Mouse (Mus musculus): ENCODE measurements around the gene Nfic. TPM values are rescaled to one million over a fixed set of nuclear protein-coding genes. Genes with fewer than 3 reads are reported as not detected.

The Nfic gene
- polyA plus RNA-seq, 1 experiment from 2014 or later: 106 TPM

GRCm38 (mm10) chr10:81435436-81435835, 20.0 kb downstream of the Nfic start:
- Histone ChIP-seq H3K4me3 (ENCODE audit: low read length) (no peak overlapping the region), H3K9me3 (ENCODE audit: control insufficient read depth, low read length) (no peaks in the 10 kb centered on the region), H3K4me2 (ENCODE audit: low read depth, low read length) (no peak overlapping the region), H3K27me3 (ENCODE audit: control insufficient read depth, insufficient read depth, low read depth, low read length) (no peaks in the 10 kb centered on the region), H3K4me1 (replicated peaks; ENCODE audit: control insufficient read depth, insufficient read depth, low read length) (peaks cover 30% of the 10 kb centered on the region), H3K36me3 (ENCODE audit: control insufficient read depth, insufficient read depth, low read length) (no peaks in the 10 kb centered on the region), H3K9ac (ENCODE audit: low read length) (peak overlapping the region; percentile 33; the same call in 1 of the 2 replicates), H3K27ac (ENCODE audit: low read length) (peak overlapping the region; percentile 16; the same call in 1 of the 2 replicates)
- WGBS: 54% methylated on average over 3 of the region's 3 CpGs
- ATAC-seq (ENCODE audit: low read depth): no peak

DNA sequence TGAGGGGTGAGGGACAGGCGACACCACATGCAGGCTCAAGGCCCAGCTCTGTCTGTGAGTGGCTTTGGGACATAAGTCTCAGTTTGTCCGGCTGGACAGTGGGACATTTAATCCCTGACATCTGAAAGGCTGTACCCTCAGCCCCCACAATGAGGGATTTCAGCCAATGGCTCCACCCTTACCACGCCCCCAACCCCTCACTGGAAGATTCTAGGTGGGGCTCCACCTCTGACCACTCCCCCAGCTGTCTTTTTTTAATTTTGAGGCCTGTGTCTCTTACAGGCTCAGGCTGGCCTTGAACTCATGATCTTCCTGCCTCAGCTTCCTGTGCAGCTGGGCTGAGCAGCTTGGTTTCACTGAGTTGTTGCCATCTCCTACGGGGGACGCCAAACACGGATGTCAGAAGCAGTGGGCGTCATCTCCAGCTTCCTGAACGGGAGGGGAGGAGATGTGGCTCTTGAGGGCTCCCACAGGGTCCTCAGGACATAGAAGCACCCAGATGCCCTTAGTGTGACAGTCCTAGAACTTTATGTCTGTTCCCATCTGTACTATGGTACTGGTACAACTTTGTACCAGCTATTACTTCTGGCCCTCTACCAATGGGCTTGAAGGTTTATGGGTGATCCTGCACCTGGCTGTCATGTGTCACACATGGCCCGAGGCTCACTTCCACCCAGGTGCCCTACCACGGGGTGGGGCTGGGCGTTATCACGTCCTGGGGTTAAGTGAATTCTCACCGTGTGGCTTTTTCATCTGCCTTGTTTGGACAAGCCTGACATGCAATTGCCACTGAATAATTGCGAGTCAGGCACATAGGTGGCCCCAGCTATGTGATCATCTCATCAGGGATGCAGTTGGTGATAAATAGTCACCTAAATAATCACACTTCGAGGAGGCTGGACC, 20.8 kb downstream of the Nfic start:
- Histone ChIP-seq H3K9ac (ENCODE audit: low read length) (no peak overlapping the region), H3K27ac (ENCODE audit: low read length) (peak overlapping the region; percentile 48), H3K27me3 (ENCODE audit: control insufficient read depth, insufficient read depth, low read depth, low read length) (no peaks in the 10 kb centered on the region), H3K4me1 (replicated peaks; ENCODE audit: control insufficient read depth, insufficient read depth, low read length) (peaks cover 30% of the 10 kb centered on the region), H3K4me3 (ENCODE audit: low read length) (no peak overlapping the region), H3K36me3 (ENCODE audit: control insufficient read depth, insufficient read depth, low read length) (no peaks in the 10 kb centered on the region), H3K9me3 (ENCODE audit: control insufficient read depth, low read length) (no peaks in the 10 kb centered on the region), H3K4me2 (ENCODE audit: low read depth, low read length) (no peak overlapping the region)
- ATAC-seq (ENCODE audit: low read depth): no peak
- 39% methylated on average over 15 of the region's 15 CpGs for WGBS

- H3K4me1 ChIP-seq (replicated peaks; ENCODE audit: control insufficient read depth, insufficient read depth, low read length): peaks cover 32% of the 10 kb centered on the region
- no peak for ATAC-seq (ENCODE audit: low read depth)
Observed at GRCm38 (mm10) chr10:81433541-81434289, 21.7 kb downstream of the Nfic start.

GRCm38 (mm10) chr10:81432868-81433262, 22.6 kb downstream of the Nfic start:
- H3K4me3 ChIP-seq (ENCODE audit: low read length): peak overlapping the region; percentile 25
- no peaks in the 10 kb centered on the region for H3K9me3 ChIP-seq (ENCODE audit: control insufficient read depth, low read length)
- under 1% methylated on average over 17 of the region's 17 CpGs for WGBS
- no peak overlapping the region for H3K27ac ChIP-seq (ENCODE audit: low read length)
- H3K27me3 ChIP-seq (ENCODE audit: control insufficient read depth, insufficient read depth, low read depth, low read length): no peaks in the 10 kb centered on the region
- ATAC-seq (ENCODE audit: low read depth): peak; percentile 83
- H3K4me2 ChIP-seq (ENCODE audit: low read depth, low read length): peak overlapping the region; percentile 57
- no peaks in the 10 kb centered on the region for H3K36me3 ChIP-seq (ENCODE audit: control insufficient read depth, insufficient read depth, low read length)
- peaks cover 32% of the 10 kb centered on the region for H3K4me1 ChIP-seq (replicated peaks; ENCODE audit: control insufficient read depth, insufficient read depth, low read length)
- H3K9ac ChIP-seq (ENCODE audit: low read length): peak overlapping the region; percentile 53

More at GRCm38 (mm10) chr10:81433541-81434289, 21.7 kb downstream of the Nfic start:
- no peaks in the 10 kb centered on the region for H3K9me3 ChIP-seq (ENCODE audit: control insufficient read depth, low read length)
- H3K9ac ChIP-seq (ENCODE audit: low read length): 0 out of 2 replicates have a peak overlapping the region, but pooled peaks have one; percentile 25
- H3K36me3 ChIP-seq (ENCODE audit: control insufficient read depth, insufficient read depth, low read length): no peaks in the 10 kb centered on the region
- 69% methylated on average over 26 of the region's 26 CpGs for whole genome bisulfite sequencing
- H3K4me3 ChIP-seq (ENCODE audit: low read length): no peak overlapping the region
- H3K27ac ChIP-seq (ENCODE audit: low read length): peak overlapping the region; percentile 48
- H3K4me2 ChIP-seq (ENCODE audit: low read depth, low read length): no peak overlapping the region
- H3K27me3 ChIP-seq (ENCODE audit: control insufficient read depth, insufficient read depth, low read depth, low read length): no peaks in the 10 kb centered on the region

DNA sequence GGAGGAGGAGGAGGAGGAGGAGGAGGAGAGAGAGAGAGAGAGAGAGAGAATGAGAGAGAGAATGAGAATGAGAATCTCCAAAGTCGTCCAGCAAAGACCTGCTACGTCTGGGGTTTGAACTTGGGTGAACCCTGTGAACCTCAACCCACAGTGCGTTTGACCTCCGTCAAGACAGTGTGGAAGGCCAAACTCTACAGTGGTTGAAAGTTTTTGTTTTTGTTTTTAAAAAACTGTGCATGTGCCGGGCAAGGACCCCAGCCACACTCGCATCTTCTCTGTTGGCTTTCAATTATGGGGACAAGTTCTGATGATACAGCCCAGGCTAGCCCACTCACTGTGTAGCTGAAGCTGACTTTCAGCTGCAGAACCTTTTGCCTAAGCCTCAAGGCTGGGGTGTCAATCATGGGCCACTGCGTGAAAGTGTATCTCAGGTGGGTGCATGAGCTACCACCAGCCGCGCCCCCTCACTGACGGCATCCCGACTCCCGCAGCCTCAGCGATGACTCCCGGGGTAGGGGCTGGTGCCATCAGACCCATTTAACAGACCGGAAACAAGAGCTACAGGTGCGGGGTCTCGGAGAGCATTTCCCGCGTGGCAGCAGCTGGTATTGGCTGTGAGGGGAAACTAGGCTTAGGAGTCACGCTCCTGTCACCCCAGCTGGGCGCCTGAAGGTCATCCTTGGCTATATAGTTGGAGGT, 23.1 kb downstream of the Nfic start:
- no peak for ATAC-seq (ENCODE audit: low read depth)

GRCm38 (mm10) chr10:81431526-81432168, 23.8 kb downstream of the Nfic start:
- H3K9me3 ChIP-seq (ENCODE audit: control insufficient read depth, low read length): no peaks in the 10 kb centered on the region
- no peak overlapping the region; the same call in 1 of the 2 replicates for H3K9ac ChIP-seq (ENCODE audit: low read length)
- H3K4me3 ChIP-seq (ENCODE audit: low read length): peak overlapping the region; percentile 83
- H3K27ac ChIP-seq (ENCODE audit: low read length): no peak overlapping the region
- 15% methylated on average over 15 of the region's 15 CpGs for WGBS
- H3K4me2 ChIP-seq (ENCODE audit: low read depth, low read length): peak overlapping the region; percentile 98
- no peak for ATAC-seq (ENCODE audit: low read depth)
- no peaks in the 10 kb centered on the region for H3K36me3 ChIP-seq (ENCODE audit: control insufficient read depth, insufficient read depth, low read length)
- peaks cover 36% of the 10 kb centered on the region for H3K4me1 ChIP-seq (replicated peaks; ENCODE audit: control insufficient read depth, insufficient read depth, low read length)
- H3K27me3 ChIP-seq (ENCODE audit: control insufficient read depth, insufficient read depth, low read depth, low read length): no peaks in the 10 kb centered on the region

More for the DNA sequence above, 23.1 kb downstream of the Nfic start:
- Histone ChIP-seq H3K27me3 (ENCODE audit: control insufficient read depth, insufficient read depth, low read depth, low read length) (no peaks in the 10 kb centered on the region), H3K9me3 (ENCODE audit: control insufficient read depth, low read length) (no peaks in the 10 kb centered on the region), H3K4me1 (replicated peaks; ENCODE audit: control insufficient read depth, insufficient read depth, low read length) (peaks cover 33% of the 10 kb centered on the region), H3K36me3 (ENCODE audit: control insufficient read depth, insufficient read depth, low read length) (no peaks in the 10 kb centered on the region), H3K4me2 (ENCODE audit: low read depth, low read length) (peak overlapping the region; percentile 57), H3K9ac (ENCODE audit: low read length) (no peak overlapping the region), H3K4me3 (ENCODE audit: low read length) (peak overlapping the region; percentile 12), H3K27ac (ENCODE audit: low read length) (no peak overlapping the region)
- 58% methylated on average over 21 of the region's 21 CpGs for WGBS

DNA sequence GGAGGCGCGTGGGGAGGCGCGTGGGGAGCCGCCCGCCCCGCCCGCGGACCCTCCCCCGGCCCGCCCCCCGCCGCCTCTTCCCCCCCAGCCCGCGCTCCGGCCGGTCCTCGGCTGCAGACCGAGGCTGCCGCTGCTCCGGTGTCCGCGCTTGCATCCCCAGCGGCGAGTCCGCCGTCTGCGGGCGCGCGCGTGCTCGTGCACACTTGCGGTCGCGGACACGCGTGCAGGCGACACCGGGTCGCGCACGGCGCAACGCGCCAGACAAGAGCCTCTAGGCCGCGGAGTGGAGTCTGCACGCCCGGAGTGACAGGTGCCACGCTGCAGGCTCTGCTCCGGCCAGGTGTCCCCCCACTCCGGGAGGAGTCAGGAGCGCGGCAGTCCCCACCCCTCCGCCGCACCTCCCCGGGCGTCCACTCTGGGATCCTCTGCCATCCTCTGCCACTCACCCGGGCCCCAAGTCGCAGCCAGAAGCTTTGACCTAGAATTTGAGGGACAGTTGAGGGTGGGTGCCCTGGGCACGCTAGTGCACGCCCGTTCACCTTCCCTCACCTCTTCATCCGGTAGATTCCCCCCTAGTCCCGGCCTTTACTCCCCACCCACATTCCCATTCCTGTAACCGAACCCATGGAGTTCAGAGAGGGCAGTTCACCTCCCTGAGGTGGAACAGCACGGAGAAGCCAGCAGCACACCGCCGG, 24.5 kb downstream of the Nfic start:
- H3K4me2 ChIP-seq (ENCODE audit: low read depth, low read length): peak overlapping the region; percentile 98
- no peaks in the 10 kb centered on the region for H3K27me3 ChIP-seq (ENCODE audit: control insufficient read depth, insufficient read depth, low read depth, low read length)
- peak overlapping the region; percentile 98 for H3K27ac ChIP-seq (ENCODE audit: low read length)
- WGBS: under 1% methylated on average over 50 of the region's 70 CpGs
- peaks cover 36% of the 10 kb centered on the region for H3K4me1 ChIP-seq (replicated peaks; ENCODE audit: control insufficient read depth, insufficient read depth, low read length)
- H3K9me3 ChIP-seq (ENCODE audit: control insufficient read depth, low read length): no peaks in the 10 kb centered on the region
- H3K36me3 ChIP-seq (ENCODE audit: control insufficient read depth, insufficient read depth, low read length): no peaks in the 10 kb centered on the region
- H3K4me3 ChIP-seq (ENCODE audit: low read length): peak overlapping the region; percentile 83
- peak; percentile 15; the same call in 1 of the 2 replicates for ATAC-seq (ENCODE audit: low read depth)
- peak overlapping the region; percentile 86 for H3K9ac ChIP-seq (ENCODE audit: low read length)

DNA sequence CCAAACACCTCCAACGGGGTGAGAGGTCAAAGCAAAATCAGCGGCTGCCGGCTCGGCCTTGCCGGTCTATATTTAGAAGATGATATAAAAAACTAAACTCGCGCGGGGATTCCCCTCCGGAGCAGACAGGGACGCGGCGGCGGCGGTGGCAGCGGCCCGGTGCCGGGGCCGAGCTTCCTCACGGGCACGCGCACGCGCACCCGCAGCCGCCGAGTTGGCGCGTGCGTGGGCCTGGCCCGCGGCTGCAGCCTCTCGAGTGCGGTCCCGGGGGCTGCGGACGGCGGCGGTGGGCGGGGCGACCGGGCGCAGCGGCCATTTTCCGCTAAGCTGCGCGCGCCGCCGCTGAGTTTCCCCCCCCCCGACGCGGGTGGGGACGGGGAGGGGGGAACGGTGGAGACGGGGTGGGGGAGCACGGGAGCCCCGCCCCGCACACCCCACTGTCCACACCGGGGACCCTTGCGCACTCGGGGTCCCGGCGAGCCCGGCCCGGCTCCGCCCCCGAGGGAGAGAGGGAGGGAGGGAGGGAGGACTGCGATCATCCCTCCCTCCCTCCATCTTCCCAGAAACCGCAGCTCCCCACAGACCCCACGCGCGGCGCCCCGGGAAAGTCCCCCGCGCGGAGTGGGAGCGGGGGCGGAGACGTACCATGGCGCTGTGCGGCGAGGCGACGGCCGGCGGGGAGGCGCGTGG, 25.1 kb downstream of the Nfic start:
- Histone ChIP-seq H3K36me3 (ENCODE audit: control insufficient read depth, insufficient read depth, low read length) (no peaks in the 10 kb centered on the region), H3K9me3 (ENCODE audit: control insufficient read depth, low read length) (no peaks in the 10 kb centered on the region), H3K27me3 (ENCODE audit: control insufficient read depth, insufficient read depth, low read depth, low read length) (no peaks in the 10 kb centered on the region), H3K9ac (ENCODE audit: low read length) (peak overlapping the region; percentile 86), H3K4me3 (ENCODE audit: low read length) (peak overlapping the region; percentile 83), H3K4me2 (ENCODE audit: low read depth, low read length) (peak overlapping the region; percentile 98), H3K4me1 (replicated peaks; ENCODE audit: control insufficient read depth, insufficient read depth, low read length) (peaks cover 40% of the 10 kb centered on the region), H3K27ac (ENCODE audit: low read length) (peak overlapping the region; percentile 98)
- WGBS: 0% methylated on average over 40 of the region's 89 CpGs
- peak; percentile 17 for ATAC-seq (ENCODE audit: low read depth)
